Mouse (Mus musculus): ENCODE measurements around the gene Ddx58. TPM values are rescaled to one million over a fixed set of nuclear protein-coding genes. Genes with fewer than 3 reads are reported as not detected.
A peak's percentile ranks its signal among the peaks of the same experiment; 100 is the strongest.

Gene Ddx58
- polyA plus RNA-seq, 1 experiment from 2014 or later, result 5.0 TPM

- Histone ChIP-seq H3K36me3 (no peaks in the 10 kb centered on the region), H3K4me2 (no peak overlapping the region), H3K9me3 (no peaks in the 10 kb centered on the region), H3K9ac (no peak overlapping the region), H3K27me3 (no peaks in the 10 kb centered on the region), H3K27ac (replicated peaks) (no peak overlapping the region), H3K4me3 (no peak overlapping the region), H3K4me1 (replicated peaks) (no peaks in the 10 kb centered on the region)
- WGBS, result 92% methylated on average over 6 of the region's 6 CpGs
- no peak for ATAC-seq (ENCODE audit: low read depth)
These were observed 9.9 kb downstream of the Ddx58 start for GRCm38 (mm10) chr4:40229723-40230122.

- H3K9me3 ChIP-seq, result no peaks in the 10 kb centered on the region
- ATAC-seq (ENCODE audit: low read depth), result no peak
- no peaks in the 10 kb centered on the region for H3K4me1 ChIP-seq (replicated peaks)
- H3K9ac ChIP-seq, result no peak overlapping the region
- no peak overlapping the region for H3K27ac ChIP-seq (replicated peaks)
- H3K4me2 ChIP-seq, result no peak overlapping the region
- no peaks in the 10 kb centered on the region for H3K27me3 ChIP-seq
- no peaks in the 10 kb centered on the region for H3K36me3 ChIP-seq
- WGBS, result 87% methylated on average over 7 of the region's 7 CpGs
- H3K4me3 ChIP-seq, result no peak overlapping the region
These were observed 11.7 kb downstream of the Ddx58 start for GRCm38 (mm10) chr4:40227886-40228285.

GRCm38 (mm10) chr4:40227131-40227530 lies 12.5 kb downstream of the Ddx58 start:
- Histone ChIP-seq H3K4me2 (no peak overlapping the region), H3K27ac (replicated peaks) (no peak overlapping the region), H3K36me3 (no peaks in the 10 kb centered on the region), H3K4me3 (no peak overlapping the region), H3K27me3 (no peaks in the 10 kb centered on the region), H3K4me1 (replicated peaks) (peaks cover under 1% of the 10 kb centered on the region; the same call in 1 of the 2 replicates), H3K9ac (no peak overlapping the region), H3K9me3 (no peaks in the 10 kb centered on the region)
- 89% methylated on average over 11 of the region's 11 CpGs for WGBS
- ATAC-seq (ENCODE audit: low read depth), result no peak

- ATAC-seq (ENCODE audit: low read depth), result no peak
- H3K36me3 ChIP-seq, result no peaks in the 10 kb centered on the region
- 77% methylated on average over 5 of the region's 5 CpGs for WGBS
These were observed 13.5 kb downstream of the Ddx58 start for GRCm38 (mm10) chr4:40226095-40226494.

GRCm38 (mm10) chr4:40221876-40222585 lies 17.6 kb downstream of the Ddx58 start:
- Histone ChIP-seq H3K27me3 (peaks cover 10% of the 10 kb centered on the region; the same call in 1 of the 2 replicates), H3K9me3 (no peaks in the 10 kb centered on the region), H3K27ac (replicated peaks) (no peak overlapping the region), H3K9ac (no peak overlapping the region), H3K36me3 (no peaks in the 10 kb centered on the region), H3K4me3 (no peak overlapping the region), H3K4me1 (replicated peaks) (peaks cover 16% of the 10 kb centered on the region), H3K4me2 (peak overlapping the region; percentile 26)
- no peak for ATAC-seq (ENCODE audit: low read depth)
- whole genome bisulfite sequencing, result 32% methylated on average over 21 of the region's 21 CpGs

More at GRCm38 (mm10) chr4:40226095-40226494, 13.5 kb downstream of the Ddx58 start:
- Histone ChIP-seq H3K9me3 (no peaks in the 10 kb centered on the region), H3K4me3 (no peak overlapping the region), H3K4me2 (no peak overlapping the region), H3K9ac (no peak overlapping the region), H3K27me3 (peaks cover 8% of the 10 kb centered on the region; the same call in 1 of the 2 replicates), H3K4me1 (replicated peaks) (peaks cover 6% of the 10 kb centered on the region), H3K27ac (replicated peaks) (no peak overlapping the region)

- 26% methylated on average over 14 of the region's 14 CpGs for WGBS
- peak overlapping the region; percentile 32; the same call in 1 of the 2 replicates for H3K4me2 ChIP-seq
- H3K4me3 ChIP-seq, result no peak overlapping the region
- no peak overlapping the region for H3K27ac ChIP-seq (replicated peaks)
- H3K4me1 ChIP-seq (replicated peaks), result peaks cover 16% of the 10 kb centered on the region
- H3K36me3 ChIP-seq, result no peaks in the 10 kb centered on the region
- ATAC-seq (ENCODE audit: low read depth), result no peak
- H3K9me3 ChIP-seq, result no peaks in the 10 kb centered on the region
- H3K27me3 ChIP-seq, result peaks cover 10% of the 10 kb centered on the region; the same call in 1 of the 2 replicates
- H3K9ac ChIP-seq, result no peak overlapping the region
These were observed 18.4 kb downstream of the Ddx58 start for GRCm38 (mm10) chr4:40221004-40221760.

- H3K4me1 ChIP-seq (replicated peaks), result peaks cover 16% of the 10 kb centered on the region
- peaks cover 10% of the 10 kb centered on the region; the same call in 1 of the 2 replicates for H3K27me3 ChIP-seq
- no peak overlapping the region for H3K4me3 ChIP-seq
- H3K4me2 ChIP-seq, result peak overlapping the region; percentile 32
- H3K9ac ChIP-seq, result no peak overlapping the region
- ATAC-seq (ENCODE audit: low read depth), result no peak
- H3K36me3 ChIP-seq, result no peaks in the 10 kb centered on the region
- 25% methylated on average over 12 of the region's 12 CpGs for WGBS
- no peak overlapping the region for H3K27ac ChIP-seq (replicated peaks)
- H3K9me3 ChIP-seq, result no peaks in the 10 kb centered on the region
These were observed 19.2 kb downstream of the Ddx58 start for GRCm38 (mm10) chr4:40220437-40220836.

GRCm38 (mm10) chr4:40218382-40218781 lies 21.2 kb downstream of the Ddx58 start:
- H3K36me3 ChIP-seq, result no peaks in the 10 kb centered on the region
- no peak overlapping the region for H3K9ac ChIP-seq
- H3K27ac ChIP-seq (replicated peaks), result no peak overlapping the region
- no peak overlapping the region for H3K4me3 ChIP-seq
- no peaks in the 10 kb centered on the region for H3K9me3 ChIP-seq
- peaks cover 16% of the 10 kb centered on the region for H3K4me1 ChIP-seq (replicated peaks)
- 68% methylated on average over 7 of the region's 7 CpGs for WGBS
- ATAC-seq (ENCODE audit: low read depth), result no peak
- H3K27me3 ChIP-seq, result peaks cover 10% of the 10 kb centered on the region; the same call in 1 of the 2 replicates
- no peak overlapping the region for H3K4me2 ChIP-seq

- H3K4me1 ChIP-seq (replicated peaks), result peaks cover 16% of the 10 kb centered on the region
- no peaks in the 10 kb centered on the region for H3K36me3 ChIP-seq
- peaks cover 10% of the 10 kb centered on the region; the same call in 1 of the 2 replicates for H3K27me3 ChIP-seq
- 70% methylated on average over 3 of the region's 3 CpGs for WGBS
- H3K9ac ChIP-seq, result no peak overlapping the region
- no peak overlapping the region for H3K4me2 ChIP-seq
- H3K27ac ChIP-seq (replicated peaks), result no peak overlapping the region
- H3K4me3 ChIP-seq, result no peak overlapping the region
- ATAC-seq (ENCODE audit: low read depth), result no peak
- no peaks in the 10 kb centered on the region for H3K9me3 ChIP-seq
These were observed 21.7 kb downstream of the Ddx58 start for GRCm38 (mm10) chr4:40217910-40218309.

GRCm38 (mm10) chr4:40212177-40212576 lies 27.5 kb downstream of the Ddx58 start:
- 86% methylated on average over 4 of the region's 6 CpGs for WGBS
- no peak overlapping the region for H3K4me3 ChIP-seq

GRCm38 (mm10) chr4:40207701-40208100 lies 31.9 kb downstream of the Ddx58 start:
- Histone ChIP-seq H3K4me2 (no peak overlapping the region), H3K4me1 (replicated peaks) (no peaks in the 10 kb centered on the region), H3K4me3 (no peak overlapping the region), H3K27ac (replicated peaks) (no peak overlapping the region), H3K9me3 (no peaks in the 10 kb centered on the region), H3K36me3 (peaks cover 14% of the 10 kb centered on the region), H3K9ac (no peak overlapping the region), H3K27me3 (no peaks in the 10 kb centered on the region)
- ATAC-seq (ENCODE audit: low read depth), result no peak
- 65% methylated on average over 5 of the region's 5 CpGs for WGBS

More at GRCm38 (mm10) chr4:40212177-40212576, 27.5 kb downstream of the Ddx58 start:
- no peak overlapping the region for H3K9ac ChIP-seq
- no peak overlapping the region for H3K27ac ChIP-seq (replicated peaks)
- no peaks in the 10 kb centered on the region for H3K27me3 ChIP-seq
- no peak overlapping the region for H3K4me2 ChIP-seq
- no peaks in the 10 kb centered on the region for H3K4me1 ChIP-seq (replicated peaks)
- H3K9me3 ChIP-seq, result no peaks in the 10 kb centered on the region
- no peak for ATAC-seq (ENCODE audit: low read depth)
- no peaks in the 10 kb centered on the region for H3K36me3 ChIP-seq

GRCm38 (mm10) chr4:40205231-40205903 lies 34.3 kb downstream of the Ddx58 start:
- H3K4me1 ChIP-seq (replicated peaks), result no peaks in the 10 kb centered on the region
- ATAC-seq (ENCODE audit: low read depth), result no peak
- H3K36me3 ChIP-seq, result peaks cover 23% of the 10 kb centered on the region
- H3K27ac ChIP-seq (replicated peaks), result no peak overlapping the region
- no peak overlapping the region for H3K4me3 ChIP-seq
- H3K27me3 ChIP-seq, result no peaks in the 10 kb centered on the region
- WGBS, result 92% methylated on average over 22 of the region's 22 CpGs
- no peaks in the 10 kb centered on the region for H3K9me3 ChIP-seq
- no peak overlapping the region for H3K4me2 ChIP-seq
- no peak overlapping the region for H3K9ac ChIP-seq

All from neural tube, embryonic 13.5 days (tissue).